Mouse (Mus musculus) G1E (cell line): ENCODE results near the gene Kcnb1.

Experiments
- CTCF ChIP-seq: IDR thresholded peaks from 2 replicates; pipeline ENCODE4 v1.5.1; 2012; ENCODE audit warnings: low read depth, low read length, inconsistent platforms, mixed read lengths
- GATA1 ChIP-seq: IDR thresholded peaks from 2 replicates; pipeline ENCODE4 v1.6.1; 2012; ENCODE audit warnings: borderline replicate concordance, low read length, inconsistent platforms, mixed read lengths
- TAL1 ChIP-seq: conservative IDR thresholded peaks from 2 replicates; pipeline ENCODE4 v1.6.1; 2012; ENCODE audit warnings: low read depth, low read length, inconsistent platforms, mixed read lengths

- TF ChIP-seq CTCF: no peak
- no peak for TF ChIP-seq GATA1
- no peak for TF ChIP-seq TAL1
Observed at GRCm38 (mm10) chr2:167048223-167048622, 141.7 kb downstream of the Kcnb1 start.
